Mouse (Mus musculus) heart, adult 2 months (tissue): ENCODE measurements around the gene Gm20388.

Experiments
- CTCF ChIP-seq: fragments of 200-600 bp; IDR thresholded peaks from 2 replicates; pipeline ENCODE4 v1.8.1; 2022; ENCODE audit warnings: antibody characterized with exemption, mild to moderate bottlenecking, moderate library complexity
- EP300 ChIP-seq: fragments of 200-500 bp; IDR thresholded peaks from 2 replicates; pipeline ENCODE4 v1.6.1; 2011; ENCODE audit warnings: low read depth, low read length, control low read depth; ENCODE audit not compliant: insufficient read depth
- POLR2A ChIP-seq: fragments of 200-500 bp; IDR thresholded peaks from 2 replicates; pipeline ENCODE4 v1.6.1; 2011; ENCODE audit warnings: mild to moderate bottlenecking, low read depth, low read length, control low read depth; ENCODE audit not compliant: insufficient read depth

DNA sequence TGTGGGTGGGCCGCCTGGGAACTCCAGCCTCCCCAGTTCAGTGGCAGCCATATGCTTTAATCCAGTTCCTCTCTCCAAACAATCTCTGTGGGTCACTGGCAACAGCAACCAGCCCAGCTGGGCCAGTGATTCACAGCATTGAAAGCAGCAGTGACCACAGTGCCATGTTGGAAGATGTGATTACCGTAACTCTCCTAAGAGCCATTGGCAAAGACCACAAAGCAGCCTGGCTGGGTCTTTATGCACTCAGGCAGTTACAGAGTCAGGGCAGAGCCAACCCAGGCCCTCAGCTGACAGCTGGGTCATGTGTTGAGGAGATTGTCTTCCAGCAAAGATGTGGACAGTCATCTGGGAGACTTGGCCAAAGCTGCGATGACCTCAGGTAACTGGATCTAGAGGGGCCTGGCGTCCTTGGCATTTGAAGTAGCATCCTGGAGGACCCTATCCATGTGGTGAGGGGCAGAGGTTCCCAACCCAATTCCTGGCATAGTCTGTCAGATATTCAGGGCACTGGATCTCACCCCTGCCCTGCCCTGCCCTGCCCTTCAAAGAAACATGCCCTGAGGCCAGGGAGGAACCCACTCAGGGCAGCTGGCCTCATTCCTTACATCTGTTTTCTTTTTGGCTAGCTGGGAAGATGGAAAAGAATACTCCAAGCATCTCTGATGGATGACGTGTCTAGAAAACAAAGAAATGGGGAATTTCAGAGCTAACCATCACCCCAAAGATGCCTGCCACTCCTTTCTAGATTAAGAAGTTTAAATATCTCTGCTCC, 1052.2 kb downstream of the Gm20388 start:
- TF ChIP-seq POLR2A (no peak), CTCF (no peak), EP300 (no peak)
